Mouse (Mus musculus) heart, adult 8-10 months (tissue): ENCODE measurements around the gene Eefsec. TPM values are rescaled to one million over a fixed set of nuclear protein-coding genes. Genes with fewer than 3 reads are reported as not detected.

Experiments
- DNase-seq: peaks from one replicate; pipeline ENCODE4 v3.0.0; 2022; ENCODE audit warnings: low spot score
- total RNA-seq, 4 experiments: library from RNA; stranded (reverse); gene quantifications; 2 replicates each; pipeline ENCODE4 v1.2.4; 2022

Gene Eefsec
- 1 to 10 TPM; 6.5 to 8.4 (median 7.7) TPM for total RNA-seq

DNA sequence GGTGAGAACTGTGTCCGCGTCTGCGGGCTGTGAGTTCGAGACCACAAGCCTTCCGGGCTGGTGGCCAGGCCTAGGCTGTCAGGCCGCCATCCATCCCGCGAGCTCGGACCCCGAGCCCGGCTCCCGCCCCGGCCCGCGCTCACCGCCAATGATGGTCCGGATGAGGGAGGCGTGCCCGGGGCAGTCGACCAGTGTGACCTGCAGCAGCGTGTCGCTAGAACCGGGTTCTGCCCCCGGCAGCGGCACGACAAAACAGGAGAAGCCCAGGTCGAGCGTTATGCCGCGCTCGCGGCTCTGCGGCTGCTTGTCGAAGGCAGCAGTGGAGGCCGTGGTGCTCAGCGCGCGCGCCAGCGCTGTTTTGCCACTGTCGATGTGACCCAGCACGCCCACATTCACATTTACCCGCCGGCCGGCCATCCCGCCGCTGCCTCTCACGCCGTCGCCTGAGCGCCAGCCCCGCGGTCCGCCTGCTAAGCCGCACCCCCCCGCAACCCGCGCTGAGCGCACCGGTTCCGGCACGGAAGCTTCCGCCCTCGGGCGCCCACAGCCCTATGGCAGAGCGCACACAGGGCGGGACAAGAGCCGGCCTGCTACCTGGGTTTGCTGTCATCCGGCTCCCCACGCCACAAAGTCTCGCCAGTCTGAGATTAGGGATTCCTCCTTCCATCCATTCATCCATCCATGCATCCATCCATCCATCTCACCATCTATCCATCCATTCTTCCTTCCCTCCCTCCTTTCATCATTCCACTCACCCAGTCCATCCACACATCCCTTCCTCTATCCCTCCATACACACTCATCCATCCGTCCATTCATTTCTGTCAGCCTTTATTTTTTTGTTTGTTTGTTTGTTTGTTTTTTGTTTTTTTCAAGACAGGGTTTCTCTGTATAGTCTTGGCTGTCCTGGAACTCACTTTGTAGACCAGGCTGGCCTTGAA lies at the start of gene Eefsec:
Gene Eefsec (minus strand): TSS at position 477 of the 940 bp plus-strand sequence.
- peak; percentile 64 for DNase-seq

- no peak for DNase-seq
These were observed 47.4 kb upstream of the Eefsec start for GRCm38 (mm10) chr6:88493712-88494111.

- DNase-seq: peak; percentile 46
These were observed 44.5 kb upstream of the Eefsec start for GRCm38 (mm10) chr6:88490629-88491354.

GRCm38 (mm10) chr6:88489834-88490233 lies 43.5 kb upstream of the Eefsec start:
- no peak for DNase-seq

GRCm38 (mm10) chr6:88489026-88489425 lies 42.7 kb upstream of the Eefsec start:
- no peak for DNase-seq

- no peak for DNase-seq
These were observed 40.6 kb upstream of the Eefsec start for GRCm38 (mm10) chr6:88486893-88487292.

GRCm38 (mm10) chr6:88485378-88485777 lies 39.0 kb upstream of the Eefsec start:
- DNase-seq: peak; percentile 57

- no peak for DNase-seq
These were observed 37.6 kb upstream of the Eefsec start for GRCm38 (mm10) chr6:88483913-88484312.

DNA sequence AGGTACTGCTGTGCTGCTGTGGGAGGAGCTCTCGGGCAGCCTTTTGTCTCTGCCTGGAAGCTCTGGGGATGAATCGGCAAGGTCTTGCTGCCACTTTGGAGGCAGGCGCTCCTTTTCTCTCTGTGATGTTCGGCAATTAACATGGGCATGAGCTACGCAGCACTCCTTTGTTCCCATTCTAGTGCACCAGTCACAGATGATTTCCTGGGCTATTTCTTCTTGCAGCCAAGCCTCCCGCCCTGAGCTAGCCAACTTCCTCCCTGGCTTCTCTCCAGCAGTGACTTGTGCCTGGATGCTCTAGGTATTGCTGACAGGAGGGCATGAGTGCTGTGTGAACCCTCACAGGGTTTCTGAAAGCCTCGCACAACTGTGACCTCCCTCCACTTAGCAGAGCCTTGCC lies 36.8 kb upstream of the Eefsec start:
- peak; percentile 39 for DNase-seq

GRCm38 (mm10) chr6:88480421-88480820 lies 34.1 kb upstream of the Eefsec start:
- DNase-seq: no peak

- no peak for DNase-seq
These were observed 23.5 kb upstream of the Eefsec start for GRCm38 (mm10) chr6:88469878-88470277.

GRCm38 (mm10) chr6:88465181-88465920 lies 19.0 kb upstream of the Eefsec start, which contains the start of gene Ruvbl1:
Gene Ruvbl1, plus strand, starts transcription at chr6:88465409.
- peak; percentile 94 for DNase-seq

GRCm38 (mm10) chr6:88454545-88454944 lies 8.2 kb upstream of the Eefsec start:
- DNase-seq: no peak

DNA sequence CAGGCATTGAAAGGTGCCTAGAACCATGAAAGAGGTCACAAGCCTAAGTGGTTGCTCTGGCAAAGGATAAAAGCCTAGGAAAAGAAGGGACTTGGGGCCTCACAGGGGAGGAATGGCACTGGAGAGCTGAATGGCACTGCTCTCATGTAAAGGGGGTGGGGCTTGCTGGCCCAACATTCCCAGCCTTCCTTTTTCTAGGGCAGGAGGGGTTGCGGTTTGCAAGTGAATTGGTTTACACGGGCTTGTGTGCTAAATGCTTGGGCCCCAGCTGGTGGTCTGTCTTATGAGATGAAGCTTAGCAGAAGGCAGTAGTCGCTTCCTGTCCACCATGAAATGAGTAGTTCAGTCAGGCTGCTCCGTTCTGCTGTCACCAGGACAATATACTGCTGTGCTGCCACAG lies 1.1 kb upstream of the Eefsec start:
- no peak for DNase-seq

GRCm38 (mm10) chr6:88445661-88446060 lies 678 bp downstream of the Eefsec start:
- no peak for DNase-seq

DNA sequence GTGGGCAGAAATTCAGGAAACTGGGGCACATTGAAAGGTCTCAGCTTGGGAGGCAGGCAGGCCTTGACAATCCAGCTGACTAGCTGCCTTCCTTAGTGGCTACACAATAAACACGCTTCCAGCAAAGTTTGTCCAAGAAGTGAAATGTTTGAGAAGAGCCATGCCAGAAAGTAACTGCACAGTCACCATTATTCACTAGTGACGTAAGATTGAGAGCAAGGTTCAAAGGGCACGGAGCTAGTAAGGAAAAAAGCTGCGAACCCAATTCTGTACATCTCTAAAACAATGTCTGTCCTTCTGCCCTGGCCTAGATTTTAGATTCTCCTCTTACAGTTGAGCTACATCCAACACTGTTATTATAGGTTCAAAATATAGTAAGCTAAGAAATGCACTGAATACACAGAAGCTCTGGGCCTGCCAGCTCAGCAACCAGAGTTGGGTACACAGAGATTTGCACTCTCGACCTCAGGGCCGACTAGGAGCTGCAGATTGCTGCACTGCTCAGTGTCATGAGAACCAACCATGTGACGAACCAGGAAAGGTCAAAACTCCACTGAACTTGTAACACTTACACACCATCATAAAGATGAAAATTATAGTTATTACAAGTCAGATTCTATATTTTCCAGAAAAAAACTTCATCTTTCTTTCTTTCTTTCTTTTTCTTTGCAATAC lies 2.1 kb downstream of the Eefsec start:
- no peak for DNase-seq

DNA sequence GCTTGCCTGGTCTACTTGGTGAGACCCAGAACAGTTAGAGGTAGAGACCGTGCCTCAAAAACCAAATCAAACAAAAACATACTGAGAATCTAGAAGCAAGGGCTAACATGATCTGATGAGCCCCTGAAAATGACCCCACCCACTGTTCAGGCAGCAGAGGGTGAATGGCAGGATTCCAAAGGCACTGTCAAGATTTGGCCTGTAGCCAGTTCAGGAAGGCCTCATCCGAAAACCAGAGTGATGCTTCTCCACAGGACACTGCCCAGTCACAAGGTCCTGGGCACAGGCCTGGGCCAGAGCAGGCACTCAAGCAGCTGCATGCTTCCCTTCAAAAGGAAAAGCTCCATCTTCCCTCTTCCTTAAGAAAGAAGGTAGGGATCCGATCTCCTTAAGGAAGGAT lies 2.9 kb downstream of the Eefsec start:
- DNase-seq: no peak

- no peak for DNase-seq
These were observed 3.8 kb downstream of the Eefsec start for GRCm38 (mm10) chr6:88442551-88442950.

DNA sequence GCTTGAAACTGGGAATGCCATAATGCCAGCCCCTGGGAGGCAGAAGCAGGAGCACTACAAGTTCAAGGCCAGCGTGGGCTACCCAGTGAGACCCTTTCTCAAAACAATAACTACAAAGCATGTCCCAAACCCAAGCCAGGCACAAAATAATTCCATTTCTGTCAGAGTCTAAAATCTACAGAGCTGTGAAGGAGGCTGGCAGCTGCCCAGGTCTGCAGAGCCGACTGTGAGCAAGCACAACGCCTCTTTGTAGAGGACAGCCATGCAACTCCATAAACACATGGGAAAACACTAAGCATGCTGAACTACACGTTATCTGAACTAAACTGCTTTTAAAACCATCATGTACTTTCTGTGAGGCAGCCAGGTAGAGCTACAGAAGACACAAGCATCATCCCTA lies 7.3 kb downstream of the Eefsec start:
- DNase-seq: no peak

DNA sequence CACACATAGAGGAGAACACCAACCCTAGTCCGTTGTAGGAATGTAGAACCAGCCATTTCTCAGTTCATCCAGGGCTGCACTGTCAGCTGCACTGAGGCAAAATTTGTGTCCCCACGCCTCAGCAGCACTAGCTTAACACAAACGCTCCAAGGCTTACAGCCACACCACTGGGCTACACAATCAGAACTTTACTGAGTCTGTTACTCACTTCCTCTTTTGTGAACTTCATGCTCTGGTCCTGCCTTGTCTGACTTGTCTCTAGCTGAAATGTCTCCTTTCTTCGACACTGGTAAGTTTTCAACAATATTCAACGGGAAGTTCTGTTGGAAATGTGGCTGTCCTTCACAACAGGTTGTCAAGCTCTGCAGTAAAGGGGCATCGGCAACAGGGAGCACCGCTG lies 10.7 kb downstream of the Eefsec start:
- no peak for DNase-seq

- peak; percentile 41 for DNase-seq
These were observed 15.1 kb downstream of the Eefsec start for GRCm38 (mm10) chr6:88431202-88431601.
